Mouse (Mus musculus): ENCODE measurements around the gene Gfpt2. TPM values are rescaled to one million over a fixed set of nuclear protein-coding genes. Genes with fewer than 3 reads are reported as not detected.
"Not testable (repeated sequence)": the region's sequence is repeated elsewhere in the genome, so short reads cannot be mapped to it uniquely, and the experiment has no call there.

The Gfpt2 gene
- total RNA-seq (2021): 1 to 10 TPM; 5.0 TPM
- long read RNA-seq, experiment 1, partial matches to known transcripts: 0 of 2 reads
- long read RNA-seq, experiment 1, other reads (novel, unspliced or antisense): 0 of 2 reads
- long read RNA-seq, experiment 2, transcript Gfpt2-201 (19 exons, 2,947 nt): major isoform, 9 of 10 reads
- long read RNA-seq, experiment 2, partial matches to known transcripts: 1 of 10 reads
- long read RNA-seq, experiment 2, other reads (novel, unspliced or antisense): 0 of 10 reads

DNA sequence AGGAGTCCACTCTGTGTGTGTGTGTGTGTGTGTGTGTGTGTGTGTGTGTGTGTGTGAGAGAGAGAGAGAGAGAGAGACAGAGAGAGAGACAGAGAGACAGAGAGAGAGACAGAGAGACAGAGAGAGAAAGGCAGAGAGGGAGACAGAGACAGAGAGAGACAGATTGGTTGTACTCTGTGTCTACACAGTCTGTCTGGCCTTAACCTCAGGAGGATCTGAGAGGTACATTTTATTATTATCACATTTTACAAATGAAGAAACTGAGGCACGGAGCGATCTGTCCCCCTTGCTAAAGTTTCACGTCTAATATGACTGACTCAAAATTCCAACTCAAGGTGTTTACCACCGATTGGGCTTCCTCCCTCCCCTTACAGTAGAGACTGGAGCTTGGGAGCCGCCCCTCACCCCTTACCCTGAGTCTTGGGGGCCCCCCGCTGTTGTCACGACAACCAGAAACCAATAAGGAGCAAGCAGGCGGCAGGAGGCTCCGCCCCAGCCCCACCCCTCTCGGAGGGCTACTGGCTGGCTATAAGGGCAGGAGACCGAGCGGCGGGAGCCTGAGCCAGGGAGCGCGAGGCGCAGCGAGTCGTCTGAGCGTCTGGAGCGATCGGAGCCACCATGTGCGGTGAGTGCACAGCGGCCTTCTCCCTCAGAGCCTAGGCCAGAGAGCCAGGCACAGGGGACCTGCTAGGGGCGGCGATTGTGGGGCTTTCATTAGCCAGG, at the start of gene Gfpt2:
TSS of gene Gfpt2 (plus strand) at position 560 of the 723 bp plus-strand sequence.
- TF ChIP-seq CTCF (conservative IDR thresholded peaks at IDR 0.05): no peak
- H3K27ac ChIP-seq: peak within 1 kb of the TSS; percentile 15; the same call in 1 of the 2 replicates
- DNase-seq (ENCODE audit: low spot score in 2 of 2): peak; percentile 67 to 68
- peak within 1 kb of the TSS; percentile 70 for H3K4me3 ChIP-seq

DNA sequence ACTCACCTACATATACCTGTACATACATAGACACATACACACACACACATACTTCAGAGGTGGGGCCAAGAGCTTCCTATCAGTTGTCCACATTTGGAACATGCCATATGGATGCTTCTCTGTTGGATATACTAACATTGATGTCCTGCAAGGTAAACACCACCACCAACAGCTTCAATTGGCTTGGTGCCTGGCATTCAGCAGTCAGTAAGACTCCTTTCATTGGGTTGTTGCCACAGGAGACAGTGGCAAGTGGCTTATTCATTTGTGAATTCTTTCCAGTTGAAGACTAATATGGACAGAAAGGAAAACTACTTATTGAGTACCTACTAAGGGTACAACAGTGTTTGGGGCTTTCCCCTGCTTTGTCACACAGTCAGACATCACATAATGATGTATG, 49.0 kb upstream of the Gfpt2 start:
- TF ChIP-seq CTCF (conservative IDR thresholded peaks at IDR 0.05): no peak
- Histone ChIP-seq H3K27ac (no peak overlapping the region), H3K4me3 (no peak overlapping the region)
- DNase-seq (ENCODE audit: low spot score in 2 of 2): no peak

DNA sequence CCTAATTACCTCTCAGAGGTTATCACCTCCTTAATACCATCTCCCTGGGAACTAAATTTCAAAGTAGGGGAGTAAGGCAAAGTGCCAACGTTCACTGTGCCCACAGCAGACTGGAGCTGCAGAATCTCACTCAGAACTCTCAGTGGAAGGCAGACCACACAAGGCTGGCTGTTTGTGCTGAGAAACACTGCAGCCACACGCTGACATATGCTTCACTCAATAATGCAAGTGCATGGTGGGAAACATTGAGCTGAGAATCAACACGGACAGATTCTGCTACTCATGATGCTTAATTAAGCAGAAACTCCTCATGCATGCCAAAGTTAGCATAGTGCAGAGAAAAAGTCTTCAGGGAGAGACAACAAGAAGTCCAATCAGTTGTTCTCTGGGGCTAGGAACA, 48.1 kb upstream of the Gfpt2 start:
- Histone ChIP-seq H3K27ac (no peak overlapping the region), H3K4me3 (no peak overlapping the region)
- TF ChIP-seq CTCF (conservative IDR thresholded peaks at IDR 0.05): no peak
- DNase-seq (ENCODE audit: low spot score in 2 of 2): no peak

DNA sequence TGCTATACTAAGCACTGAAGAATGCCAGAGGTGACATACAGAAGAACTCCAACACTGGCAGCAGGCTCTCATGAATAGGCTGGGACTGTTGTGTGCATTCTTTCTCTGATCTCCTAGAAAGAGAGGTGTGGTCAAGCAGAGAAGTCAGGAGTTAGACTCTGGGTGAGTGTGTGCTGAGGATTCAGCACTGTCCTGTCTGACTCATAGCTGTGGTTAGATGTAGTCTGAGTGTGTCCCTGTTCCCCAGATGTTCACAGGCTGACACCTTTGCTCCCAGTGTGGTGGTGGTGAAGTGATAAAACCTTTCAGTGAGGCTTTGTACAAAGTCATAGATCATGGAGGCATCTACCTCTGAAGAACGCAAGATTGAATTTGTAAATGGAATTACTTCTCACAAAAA, 47.2 kb upstream of the Gfpt2 start:
- Histone ChIP-seq H3K4me3 (no peak overlapping the region), H3K27ac (no peak overlapping the region)
- DNase-seq (ENCODE audit: low spot score in 2 of 2): no peak
- no peak for TF ChIP-seq CTCF (conservative IDR thresholded peaks at IDR 0.05)

DNA sequence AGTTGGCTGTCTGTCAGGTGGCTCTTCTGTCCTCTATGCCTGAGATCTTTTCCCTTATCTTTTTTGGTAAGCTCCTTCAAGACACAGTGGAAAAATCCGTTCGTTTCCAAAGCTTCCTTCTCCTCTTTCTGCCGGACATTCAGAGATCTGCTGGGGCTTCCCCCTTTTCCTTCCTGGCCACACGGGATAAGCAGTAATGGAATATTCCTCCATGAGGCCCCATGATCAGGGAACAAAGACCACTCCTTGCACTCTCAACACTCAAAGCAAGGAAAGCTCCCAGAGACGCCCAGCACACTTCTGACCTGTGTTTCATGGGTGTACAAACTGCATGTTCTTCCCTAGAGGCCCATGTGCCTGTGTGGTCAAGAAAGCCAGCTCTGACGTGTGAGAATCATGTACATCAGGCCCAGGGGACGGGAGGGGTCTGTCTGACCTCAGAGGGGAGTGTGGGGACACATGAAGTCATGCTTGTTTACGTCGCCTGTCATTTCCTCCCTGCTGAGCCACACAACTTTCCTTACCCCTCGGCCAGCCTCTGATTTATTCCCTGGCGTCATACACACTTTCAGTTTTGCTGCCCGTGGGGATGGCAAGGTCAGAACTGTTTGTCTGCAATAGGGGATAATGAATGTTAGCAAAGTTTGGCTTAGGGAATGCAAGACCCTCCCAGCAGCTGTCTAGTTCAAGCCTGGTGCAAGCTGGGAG, 38.9 kb upstream of the Gfpt2 start:
- TF ChIP-seq CTCF (conservative IDR thresholded peaks at IDR 0.05): no peak
- Histone ChIP-seq H3K4me3 (no peak overlapping the region), H3K27ac (no peak overlapping the region)
- DNase-seq (ENCODE audit: low spot score in 2 of 2): no peak

DNA sequence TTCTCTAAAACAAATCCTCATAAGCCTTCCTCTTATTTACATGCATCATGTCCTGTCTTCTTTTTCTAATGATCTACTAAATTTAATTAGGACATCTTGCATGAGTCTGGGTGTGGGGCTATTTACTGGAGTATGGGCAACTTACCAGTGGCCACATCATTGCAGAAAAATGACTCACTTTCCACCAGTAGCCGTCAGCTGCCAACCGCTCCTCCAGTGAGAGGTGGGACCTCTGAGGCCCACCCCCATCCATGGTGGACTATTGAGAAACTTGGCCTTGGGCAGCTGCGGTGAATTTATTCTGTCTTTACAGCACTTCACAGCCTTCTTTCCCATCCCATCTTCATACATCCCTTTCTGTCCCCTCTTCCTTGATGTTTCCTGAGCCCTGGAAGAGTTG, 35.9 kb upstream of the Gfpt2 start:
- DNase-seq (ENCODE audit: low spot score in 2 of 2): no peak
- Histone ChIP-seq H3K4me3 (no peak overlapping the region), H3K27ac (no peak overlapping the region)
- no peak for TF ChIP-seq CTCF (conservative IDR thresholded peaks at IDR 0.05)

DNA sequence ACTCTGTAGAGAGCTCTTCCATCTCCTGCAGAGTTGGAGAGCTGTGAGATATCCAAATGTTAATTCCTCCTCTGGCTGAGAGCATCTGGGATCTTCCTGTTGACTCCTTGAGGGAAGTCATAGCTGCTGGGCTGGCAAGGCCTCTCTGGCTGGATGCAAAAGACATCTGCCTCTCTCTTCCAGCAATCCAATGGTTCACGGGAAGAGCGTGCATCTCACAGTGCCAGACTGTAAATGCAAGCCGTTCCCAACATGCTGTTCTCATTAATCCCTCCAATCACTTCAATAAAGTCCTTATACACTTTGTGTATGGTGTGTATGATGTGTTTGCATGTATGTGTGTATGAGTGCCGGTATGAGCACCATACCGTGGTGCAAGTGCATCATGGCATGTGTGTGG, 32.8 kb upstream of the Gfpt2 start:
- TF ChIP-seq CTCF (conservative IDR thresholded peaks at IDR 0.05): no peak
- no peak for DNase-seq (ENCODE audit: low spot score in 2 of 2)
- Histone ChIP-seq H3K27ac (no peak overlapping the region), H3K4me3 (no peak overlapping the region)

DNA sequence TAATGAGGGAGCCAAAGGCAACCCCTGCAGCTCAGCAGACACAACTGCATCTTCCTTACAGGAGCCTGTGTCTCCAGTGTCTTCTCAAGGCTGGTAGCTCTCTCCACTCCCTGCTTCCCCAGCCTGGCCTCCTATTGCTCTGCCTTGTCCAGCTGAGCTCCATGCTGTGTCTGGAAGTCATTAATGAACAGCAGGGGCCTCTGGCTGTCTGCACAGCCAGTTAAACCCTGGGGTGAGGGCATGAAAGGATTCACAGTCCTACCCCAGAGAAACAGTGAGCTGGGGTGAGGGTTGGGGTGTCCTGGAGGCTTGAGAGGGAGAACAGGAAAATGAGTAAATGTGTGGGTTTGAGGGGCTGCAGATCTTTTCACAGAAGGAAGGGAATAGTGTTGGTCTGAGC, 30.4 kb upstream of the Gfpt2 start:
- Histone ChIP-seq H3K27ac (no peak overlapping the region), H3K4me3 (no peak overlapping the region)
- no peak for DNase-seq (ENCODE audit: low spot score in 2 of 2)
- no peak for TF ChIP-seq CTCF (conservative IDR thresholded peaks at IDR 0.05)

DNA sequence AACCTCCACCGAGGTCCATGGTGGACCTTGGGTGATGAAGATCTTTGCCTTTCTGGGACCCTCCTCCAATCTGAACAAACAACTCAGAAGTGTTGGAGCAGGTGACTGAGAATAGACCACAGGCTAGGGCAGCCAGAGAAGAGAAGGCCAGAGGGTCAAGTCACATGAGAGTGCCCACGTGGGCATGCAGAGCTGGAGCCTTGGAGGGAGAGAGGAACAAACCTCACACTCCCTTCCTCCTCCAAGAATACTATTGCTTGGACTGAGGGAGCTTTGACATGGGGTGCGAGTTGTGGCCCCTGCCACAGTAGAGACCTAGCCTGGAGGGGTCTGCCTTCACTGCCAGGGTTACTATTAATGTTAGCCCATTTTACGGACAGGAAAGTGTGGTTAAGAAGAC, 30.0 kb upstream of the Gfpt2 start:
- no peak for DNase-seq (ENCODE audit: low spot score in 2 of 2)
- Histone ChIP-seq H3K4me3 (no peak overlapping the region), H3K27ac (no peak overlapping the region)
- TF ChIP-seq CTCF (conservative IDR thresholded peaks at IDR 0.05): no peak

DNA sequence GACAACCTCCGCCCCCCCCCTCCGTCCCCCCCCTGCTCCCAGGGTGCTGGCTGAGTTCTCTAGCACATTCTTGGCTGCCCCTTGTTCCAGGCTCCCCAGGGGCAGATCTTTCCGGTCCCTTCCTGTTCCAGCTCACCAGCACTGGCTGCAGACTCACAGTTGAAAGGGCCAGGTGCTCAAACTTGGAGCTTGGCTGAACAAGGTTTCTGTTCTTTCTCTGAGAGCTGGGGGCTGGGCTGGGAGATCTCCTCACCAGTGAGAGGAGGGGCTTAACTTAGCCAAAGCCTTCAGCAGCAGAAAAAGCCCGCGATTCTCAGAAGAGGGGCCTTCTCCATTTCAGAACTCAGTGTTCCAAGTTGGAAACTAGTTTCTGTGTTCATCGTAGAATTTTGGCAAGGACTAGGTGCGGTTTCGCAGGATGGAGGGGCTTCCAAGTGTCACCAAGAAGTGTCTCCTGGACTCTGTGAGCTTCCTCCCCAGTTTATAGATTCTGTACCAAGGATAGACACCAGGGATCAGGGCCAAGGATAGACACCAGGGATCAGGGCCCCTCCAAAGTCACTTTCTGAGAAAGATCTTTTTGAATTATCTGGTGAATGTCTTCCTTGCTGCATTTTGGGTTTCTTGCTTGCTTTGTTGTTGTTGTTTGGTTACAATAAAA, 29.2 kb upstream of the Gfpt2 start:
- H3K4me3 ChIP-seq: no peak overlapping the region
- H3K27ac ChIP-seq: no peak overlapping the region
- DNase-seq (ENCODE audit: low spot score in 2 of 2): no peak
- TF ChIP-seq CTCF (conservative IDR thresholded peaks at IDR 0.05): no peak

DNA sequence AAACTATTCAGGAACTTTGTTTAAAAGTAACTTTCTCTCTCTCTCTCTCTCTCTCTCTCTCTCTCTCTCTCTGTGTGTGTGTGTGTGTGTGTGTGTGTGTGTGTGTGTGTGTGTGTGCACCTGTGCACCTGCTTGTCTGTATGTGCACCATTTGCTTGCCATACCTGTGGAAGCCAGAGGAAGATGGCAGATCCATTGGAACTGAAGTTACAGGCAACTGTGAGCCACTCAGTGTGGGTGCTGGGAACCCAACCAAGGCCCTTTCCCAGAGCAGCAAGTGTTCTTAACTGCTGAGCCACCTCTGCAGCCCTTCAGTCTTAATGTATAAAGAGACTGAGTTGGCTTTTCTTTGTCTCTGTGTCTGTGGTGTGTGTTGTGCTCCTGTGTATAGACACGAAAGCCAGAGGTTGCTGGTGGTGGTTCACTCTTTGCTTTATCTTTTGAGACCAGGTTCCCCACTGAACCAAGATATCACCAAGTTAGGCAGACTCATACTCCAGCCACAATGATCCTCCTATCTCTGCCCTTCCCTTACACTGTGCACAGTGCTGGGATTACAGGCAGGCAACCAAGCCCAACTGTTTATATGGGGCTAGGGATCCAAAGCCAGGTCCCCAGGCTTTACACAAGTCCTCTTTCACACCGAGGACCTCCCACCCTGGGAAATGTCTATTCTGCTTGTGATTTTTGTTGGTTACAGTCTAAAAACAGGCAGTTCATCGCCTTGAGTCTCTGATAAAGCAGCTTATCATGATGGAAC, 28.4 kb upstream of the Gfpt2 start:
- no peak for DNase-seq (ENCODE audit: low spot score in 2 of 2)
- Histone ChIP-seq H3K27ac (no peak overlapping the region), H3K4me3 (no peak overlapping the region)
- TF ChIP-seq CTCF (conservative IDR thresholded peaks at IDR 0.05): no peak

DNA sequence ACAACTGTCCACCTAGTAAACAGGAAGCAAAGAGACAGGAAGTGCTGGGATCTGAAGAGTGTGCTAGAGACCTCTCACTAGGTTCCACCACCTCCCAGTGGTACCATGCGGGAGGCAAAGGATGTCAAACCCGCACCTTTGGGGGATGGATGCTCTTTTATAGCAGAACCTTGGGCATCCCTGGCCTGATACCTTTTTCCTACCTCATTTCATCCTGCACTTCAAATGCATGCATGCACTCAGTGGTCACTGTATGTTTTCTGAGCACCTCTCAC, 27.9 kb upstream of the Gfpt2 start:
- no peak overlapping the region for H3K4me3 ChIP-seq
- no peak for DNase-seq (ENCODE audit: low spot score in 2 of 2)
- TF ChIP-seq CTCF (conservative IDR thresholded peaks at IDR 0.05): no peak
- no peak overlapping the region for H3K27ac ChIP-seq

DNA sequence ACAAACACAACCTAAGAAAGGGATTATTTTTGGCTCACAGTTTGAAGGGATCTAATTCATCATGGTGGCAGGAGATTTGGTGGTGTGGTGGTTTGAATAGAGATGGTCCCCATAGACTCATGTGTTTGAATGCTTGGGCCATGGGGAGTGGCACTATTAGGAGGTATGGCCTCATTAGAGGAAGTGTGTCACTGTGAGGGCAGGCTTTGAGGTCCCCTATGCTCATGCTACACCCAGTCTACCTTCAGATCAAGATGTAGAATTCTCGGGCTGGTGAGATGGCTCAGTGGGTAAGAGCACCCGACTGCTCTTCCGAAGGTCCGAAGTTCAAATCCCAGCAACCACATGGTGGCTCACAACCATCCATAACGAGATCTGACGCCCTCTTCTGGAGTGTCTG, 26.5 kb upstream of the Gfpt2 start:
- H3K27ac ChIP-seq; DNase-seq (ENCODE audit: low spot score in 2 of 2); H3K4me3 ChIP-seq: not testable (repeated sequence)
